29 mouse cellular contexts compared by ENCODE assay signal in genomic region chr9:73082291-73083000, GRCm38 (mm10). TPM values are rescaled to one million over a fixed set of nuclear protein-coding genes. Genes with fewer than 3 reads are reported as not detected.
DNase-seq lines count a peak whose midpoint lies in the region; ATAC-seq and TF ChIP-seq lines count a peak whose summit lies in the region.
"Had no signal": no experiment of that assay in that cellular context is flagged by ENCODE, and none has a peak within 500 bp of the region (broad histone marks: within the 10 kb centered on the region; RNA-seq: fewer than 3 reads in every experiment).

No protein-coding gene starts in this region.

- no peak for ATAC-seq in CD4-positive, CD25-positive, alpha-beta regulatory T cell, adult 4 months
- ATAC-seq: hindbrain, embryonic 16.5 days; intestine, embryonic 15.5 days had no signal

- H3K27me3 ChIP-seq in limb, embryonic 10.5 days (ENCODE audit: low read depth, poor library complexity, severe bottlenecking), result 0 out of 2 replicates have a peak, but pooled peaks cover under 1% of the 10 kb centered on the region
- H3K27me3 ChIP-seq: forebrain, embryonic 12.5 days; heart, embryonic 15.5 days; intestine, embryonic 15.5 days; limb, embryonic 15.5 days; lung, embryonic 15.5 days; neural tube, embryonic 15.5 days had no signal

- no peaks in the 10 kb centered on the region for H3K9me3 ChIP-seq in limb, embryonic 10.5 days (replicated peaks)
- H3K9me3 ChIP-seq: forebrain, embryonic 12.5 days; heart, embryonic 15.5 days; intestine, embryonic 15.5 days; limb, embryonic 15.5 days; lung, embryonic 15.5 days; midbrain, embryonic 10.5 days; neural tube, embryonic 15.5 days had no signal

- H3K4me3 ChIP-seq in left cerebral cortex, adult 2 months, result no peak overlapping the region
- no peak overlapping the region for H3K4me3 ChIP-seq in limb, embryonic 10.5 days
- H3K4me3 ChIP-seq: forebrain, embryonic 12.5 days; heart, embryonic 15.5 days; intestine, embryonic 15.5 days; limb, embryonic 15.5 days; lung, embryonic 15.5 days; midbrain, embryonic 10.5 days; neural tube, embryonic 15.5 days had no signal

- no peak for TF ChIP-seq CTCF in left cerebral cortex, adult 2 months (IDR thresholded peaks at IDR 0.05)

- peak; percentile 45 for DNase-seq in left cerebral cortex, postnatal 4 days
- no peak for DNase-seq in left cerebral cortex, adult 2 months (ENCODE audit: extremely low spot score in 1 of 2, low spot score in 2 of 2)
- peak; percentile 92 for DNase-seq in MN1 (ENCODE audit: low spot score)
- DNase-seq in cerebellum, adult 11-12 months, result peak; percentile 94
- peak; percentile 85 to 89 for DNase-seq in cerebellum, postnatal 10 days
- DNase-seq in limb, embryonic 10.5 days (ENCODE audit: low spot score), result no peak
- no peak for DNase-seq in frontal cortex, postnatal 14 days (ENCODE audit: low spot score in 2 of 2)
- DNase-seq: adrenal gland, postnatal 14 days; B cell, adult 2 months; heart, postnatal 36 days; kidney, postnatal 36 days; lung, postnatal 4 days; thymus, postnatal 14 days had no signal

- intact Hi-C loops in left cerebral cortex, postnatal 4 days (cut with DNase I), result loop anchor here (10.0 kb wide), 1 partner anchor 318 kb away; no protein-coding TSS in a partner anchor
- intact Hi-C loops in left cerebral cortex, adult 2 months (cut with DNase I), result no loop called here

- WGBS in limb, embryonic 10.5 days, result 86% methylated on average over 8 of the region's 8 CpGs

- no peak overlapping the region for H3K27ac ChIP-seq in left cerebral cortex, adult 2 months
- H3K27ac ChIP-seq in limb, embryonic 10.5 days, result no peak overlapping the region
- H3K27ac ChIP-seq: forebrain, embryonic 12.5 days; heart, embryonic 15.5 days; intestine, embryonic 15.5 days; limb, embryonic 15.5 days; liver, embryonic 14.5 days; lung, embryonic 15.5 days; midbrain, embryonic 10.5 days; neural tube, embryonic 15.5 days had no signal

- no peaks in the 10 kb centered on the region for H3K36me3 ChIP-seq in limb, embryonic 10.5 days
- H3K36me3 ChIP-seq: forebrain, embryonic 12.5 days; heart, embryonic 15.5 days; intestine, embryonic 15.5 days; limb, embryonic 15.5 days; lung, embryonic 15.5 days; midbrain, embryonic 10.5 days; neural tube, embryonic 15.5 days had no signal

- H3K4me1 ChIP-seq in limb, embryonic 10.5 days, result no peaks in the 10 kb centered on the region
- H3K4me1 ChIP-seq: forebrain, embryonic 12.5 days; heart, embryonic 15.5 days; intestine, embryonic 15.5 days; limb, embryonic 15.5 days; lung, embryonic 15.5 days; midbrain, embryonic 10.5 days; neural tube, embryonic 15.5 days had no signal

RNA-seq across cellular contexts. Expression of gene Khdc3, which starts 19.2 kb away (rescaled TPM):
- 1 to 10 TPM in 1 of 2 experiments, under 1 TPM in 1; 0.83 to 1.5 TPM for total RNA-seq in left cerebral cortex, postnatal 4 days (2021)
- 1 to 10 TPM; 2.4 to 2.8 TPM for total RNA-seq in left cerebral cortex, adult 2 months (2021)
- not detected in 2 replicates for polyA plus RNA-seq in limb, embryonic 10.5 days (2016; fragmentation: Nextera tagmentation; extraction: Ambion mirVana)
- under 1 TPM in 1 of 2 experiments, not detected in 1; 0.44 TPM for polyA plus RNA-seq in CD4-positive, CD25-positive, alpha-beta regulatory T cell, adult 4 months (2017; shearing (Covaris generic))
- total RNA-seq: common myeloid progenitor, adult 5-6 weeks; gastrocnemius, adult 18-20 months; gastrocnemius, postnatal 4 days; heart, postnatal 36 days had no signal
- polyA plus RNA-seq: embryonic facial prominence, embryonic 11.5 days; forebrain, embryonic 12.5 days; heart, embryonic 15.5 days; intestine, embryonic 15.5 days; kidney, embryonic 14.5 days; lung, embryonic 15.5 days; midbrain, embryonic 10.5 days had no signal

RNA-seq across cellular contexts. Expression of gene Gm20509, which starts 19.8 kb away (rescaled TPM):
- total RNA-seq in left cerebral cortex, postnatal 4 days (2021), result not detected
- not detected for total RNA-seq in left cerebral cortex, adult 2 months (2021)
- polyA plus RNA-seq in limb, embryonic 10.5 days (2016; fragmentation: Nextera tagmentation; extraction: Ambion mirVana), result not detected in 2 replicates
- polyA plus RNA-seq in CD4-positive, CD25-positive, alpha-beta regulatory T cell, adult 4 months (2017; shearing (Covaris generic)), result not detected
- total RNA-seq: adrenal gland, postnatal 14 days; common myeloid progenitor, adult 5-6 weeks; gastrocnemius, adult 18-20 months; gastrocnemius, postnatal 4 days; heart, postnatal 36 days; left cerebral cortex, postnatal 25 days had no signal
- polyA plus RNA-seq: forebrain, embryonic 12.5 days; heart, embryonic 15.5 days; hindbrain, embryonic 16.5 days; kidney, embryonic 14.5 days; limb, embryonic 15.5 days; liver, embryonic 14.5 days; lung, embryonic 15.5 days; midbrain, embryonic 10.5 days; neural tube, embryonic 15.5 days had no signal

RNA-seq across cellular contexts. Expression of gene Rsl24d1, which starts 30.8 kb away (rescaled TPM):
- total RNA-seq in left cerebral cortex, postnatal 4 days (2021), result 10 to 100 TPM; 60.7 to 61.5 TPM
- total RNA-seq in left cerebral cortex, adult 2 months (2021), result 10 to 100 TPM; 53.9 to 54.2 TPM
- 151 and 184 TPM in 2 replicates for polyA plus RNA-seq in limb, embryonic 10.5 days (2016; fragmentation: Nextera tagmentation; extraction: Ambion mirVana)
- 10 to 100 TPM; 78.8 to 89.1 TPM for polyA plus RNA-seq in CD4-positive, CD25-positive, alpha-beta regulatory T cell, adult 4 months (2017; shearing (Covaris generic))

RNA-seq across cellular contexts. Expression of gene Rab27a, which starts 37.8 kb away (rescaled TPM):
- 1 to 10 TPM; 2.9 to 4.7 TPM for total RNA-seq in left cerebral cortex, postnatal 4 days (2021)
- total RNA-seq in left cerebral cortex, adult 2 months (2021), result 1 to 10 TPM; 7.5 to 8.9 TPM
- 3.4 and 5.0 TPM in 2 replicates for polyA plus RNA-seq in limb, embryonic 10.5 days (2016; fragmentation: Nextera tagmentation; extraction: Ambion mirVana)
- polyA plus RNA-seq in CD4-positive, CD25-positive, alpha-beta regulatory T cell, adult 4 months (2017; shearing (Covaris generic)), result 10 to 100 TPM; 34.9 to 86.7 TPM

RNA-seq across cellular contexts. Expression of gene Pigb, which starts 42.3 kb away (rescaled TPM):
- total RNA-seq in left cerebral cortex, postnatal 4 days (2021), result 10 to 100 TPM; 17.1 to 19.0 TPM
- 10 to 100 TPM; 15.4 to 16.2 TPM for total RNA-seq in left cerebral cortex, adult 2 months (2021)
- polyA plus RNA-seq in limb, embryonic 10.5 days (2016; fragmentation: Nextera tagmentation; extraction: Ambion mirVana), result 15.6 and 17.8 TPM in 2 replicates
- 10 to 100 TPM; 14.2 to 22.2 TPM for polyA plus RNA-seq in CD4-positive, CD25-positive, alpha-beta regulatory T cell, adult 4 months (2017; shearing (Covaris generic))

Comparison
In these comparisons a context has a peak if more than half of its experiments do, and no peak if none do; other contexts are left out.
1. DNase-seq: peak in left cerebral cortex, postnatal 4 days (single experiment), MN1 (single experiment), cerebellum, adult 11-12 months (single experiment) and cerebellum, postnatal 10 days (2 of 2); none in left cerebral cortex, adult 2 months (0 of 2), limb, embryonic 10.5 days (single experiment) and frontal cortex, postnatal 14 days (0 of 2).